Mouse (Mus musculus): Measurements from ENCODE around the gene Eme2.
"Not testable (repeated sequence)": the region's sequence is repeated elsewhere in the genome, so short reads cannot be mapped to it uniquely, and the experiment has no call there.

Eme2 gene

GRCm38 (mm10) chr17:24894995-24895547 is at the start of gene Eme2, which contains the start of gene Mrps34:
Gene Eme2 (minus strand): TSS chr17:24895087.
Gene Mrps34 (plus strand): TSS chr17:24895116.
- peak; percentile 81 for DNase-seq

GRCm38 (mm10) chr17:24943589-24943988 is 48.7 kb upstream of the Eme2 start:
- not testable (repeated sequence) for DNase-seq

GRCm38 (mm10) chr17:24943036-24943435 is 48.1 kb upstream of the Eme2 start:
- DNase-seq: no peak

- DNase-seq: peak; percentile 64
Observed at GRCm38 (mm10) chr17:24942453-24942852, 47.6 kb upstream of the Eme2 start.

GRCm38 (mm10) chr17:24937266-24937665 is 42.4 kb upstream of the Eme2 start:
- DNase-seq: no peak

- DNase-seq: peak; percentile 93
Observed at GRCm38 (mm10) chr17:24936259-24937237, 41.7 kb upstream of the Eme2 start, which contains the start of gene Mapk8ip3. Gene Mapk8ip3 (minus strand): TSS chr17:24936977.

GRCm38 (mm10) chr17:24935666-24936065 is 40.8 kb upstream of the Eme2 start:
- DNase-seq: no peak

GRCm38 (mm10) chr17:24934926-24935325 is 40.0 kb upstream of the Eme2 start:
- no peak for DNase-seq

- no peak for DNase-seq
Observed at GRCm38 (mm10) chr17:24933163-24933562, 38.3 kb upstream of the Eme2 start.

- DNase-seq: no peak
Observed at GRCm38 (mm10) chr17:24932431-24932830, 37.5 kb upstream of the Eme2 start.

GRCm38 (mm10) chr17:24929506-24929905 is 34.6 kb upstream of the Eme2 start:
- no peak for DNase-seq

GRCm38 (mm10) chr17:24923246-24923645 is 28.4 kb upstream of the Eme2 start:
- no peak for DNase-seq

- no peak for DNase-seq
Observed at GRCm38 (mm10) chr17:24913984-24914383, 19.1 kb upstream of the Eme2 start.

- DNase-seq: no peak
Observed at GRCm38 (mm10) chr17:24907591-24907990, 12.7 kb upstream of the Eme2 start.

GRCm38 (mm10) chr17:24903767-24904166 is 8.9 kb upstream of the Eme2 start:
- no peak for DNase-seq

- DNase-seq: no peak
Observed at GRCm38 (mm10) chr17:24902671-24903474, 8.0 kb upstream of the Eme2 start.

GRCm38 (mm10) chr17:24902124-24902523 is 7.2 kb upstream of the Eme2 start:
- DNase-seq: no peak

- DNase-seq: no peak
Observed at GRCm38 (mm10) chr17:24900014-24900413, 5.1 kb upstream of the Eme2 start.

GRCm38 (mm10) chr17:24899153-24899552 is 4.3 kb upstream of the Eme2 start:
- no peak for DNase-seq

GRCm38 (mm10) chr17:24898041-24898854 is 3.4 kb upstream of the Eme2 start:
- peak; percentile 39 for DNase-seq

- DNase-seq: no peak
Observed at GRCm38 (mm10) chr17:24897600-24897999, 2.7 kb upstream of the Eme2 start.

- DNase-seq: no peak
Observed at GRCm38 (mm10) chr17:24896993-24897269, 2.0 kb upstream of the Eme2 start.
